Comparison of ENCODE assay signal across 8 mouse cellular contexts in the genomic region with DNA sequence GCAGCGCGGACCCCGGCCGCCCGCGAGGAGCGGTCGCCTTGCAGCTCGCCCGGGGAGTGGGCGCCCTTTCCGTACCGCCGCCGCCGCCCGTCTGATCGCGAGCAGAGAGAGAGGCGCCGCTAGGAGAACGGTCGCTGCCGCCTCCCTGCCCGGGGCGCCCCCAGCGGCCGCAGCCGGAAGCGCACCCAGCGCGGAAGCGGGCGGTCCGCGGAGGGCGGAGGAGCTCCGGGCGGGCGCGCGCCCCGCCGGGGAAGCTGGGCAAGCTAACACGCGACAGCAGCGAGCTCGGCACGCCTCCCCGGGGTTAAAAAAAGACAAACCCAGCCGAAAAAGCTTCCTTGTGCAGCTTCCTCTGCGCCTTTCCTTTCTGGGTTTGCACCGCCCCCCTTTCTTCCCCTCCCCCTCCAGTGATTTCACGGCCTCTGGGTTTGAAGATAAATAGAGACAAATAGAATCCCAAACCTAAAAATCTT. TPM values are rescaled to one million over a fixed set of nuclear protein-coding genes. Genes with fewer than 3 reads are reported as not detected.
A peak's percentile ranks its signal among the peaks of the same experiment; 100 is the strongest.
DNase-seq lines count a peak whose midpoint lies in the region; ATAC-seq and TF ChIP-seq lines count a peak whose summit lies in the region.

A gene (minus strand): TSS at position 93 of the 473 bp plus-strand sequence.

- TF ChIP-seq CTCF in ES-Bruce4 (IDR thresholded peaks at IDR 0.05; ENCODE audit: low read depth, low read length): peak; percentile 47
- TF ChIP-seq CTCF in liver, postnatal 0 days (IDR thresholded peaks at IDR 0.05; ENCODE audit: low read depth): peak; percentile 74

- peak; percentile 74 for DNase-seq in c-Kit-positive CD71-positive TER-119-positive erythroid progenitor cells, embryonic 14.5 days (ENCODE audit: low spot score)
- peak; percentile 89 to 94 for DNase-seq in kidney, postnatal 36 days
- peak; percentile 89 for DNase-seq in liver, postnatal 0 days
- DNase-seq in telencephalon, adult 2 months (ENCODE audit: low read depth, low spot score): peak; percentile 75

- no peaks in the 10 kb centered on the region for H3K4me1 ChIP-seq in ES-Bruce4 (ENCODE audit: control insufficient read depth, insufficient read depth, low read length)
- H3K4me1 ChIP-seq in forebrain, embryonic 12.5 days: peaks cover 36% of the 10 kb centered on the region
- H3K4me1 ChIP-seq in heart, embryonic 16.5 days (ENCODE audit: control insufficient read depth, insufficient read depth, low read length): peaks cover 15% of the 10 kb centered on the region
- H3K4me1 ChIP-seq in liver, postnatal 0 days (ENCODE audit: insufficient read depth): peaks cover 12% of the 10 kb centered on the region
- peaks cover 36% of the 10 kb centered on the region for H3K4me1 ChIP-seq in neural tube, embryonic 13.5 days (replicated peaks)

- peak within 1 kb of the TSS; percentile 59 for H3K9ac ChIP-seq in ES-Bruce4 (ENCODE audit: low read depth, poor library complexity, severe bottlenecking)
- H3K9ac ChIP-seq in forebrain, embryonic 12.5 days: peak within 1 kb of the TSS; percentile 83
- H3K9ac ChIP-seq in heart, embryonic 16.5 days (ENCODE audit: low read length): peak within 1 kb of the TSS; percentile 88
- peak within 1 kb of the TSS; percentile 73 for H3K9ac ChIP-seq in liver, postnatal 0 days (replicated peaks)
- peak within 1 kb of the TSS; percentile 95 for H3K9ac ChIP-seq in neural tube, embryonic 13.5 days

- under 1% methylated on average over 52 of the region's 54 CpGs for WGBS in forebrain, embryonic 12.5 days
- under 1% methylated on average over 43 of the region's 54 CpGs for WGBS in heart, embryonic 16.5 days
- under 1% methylated on average over 31 of the region's 54 CpGs for WGBS in liver, postnatal 0 days (ENCODE audit: insufficient replicate concordance)
- WGBS in neural tube, embryonic 13.5 days: under 1% methylated on average over 37 of the region's 54 CpGs

- TF ChIP-seq POLR2A in ES-Bruce4 (IDR thresholded peaks at IDR 0.05; ENCODE audit: insufficient read depth, low read length): no peak

- no peak for TF ChIP-seq EP300 in ES-Bruce4 (IDR thresholded peaks at IDR 0.05; ENCODE audit: insufficient read depth, low read depth, low read length)
- no peak for TF ChIP-seq EP300 in liver, postnatal 0 days (IDR thresholded peaks at IDR 0.05; ENCODE audit: low read depth)

- no peak within 1 kb of the TSS for H3K27ac ChIP-seq in ES-Bruce4 (ENCODE audit: insufficient read depth, low read length)
- peak within 1 kb of the TSS; percentile 78; the same call in 1 of the 2 replicates for H3K27ac ChIP-seq in forebrain, embryonic 12.5 days
- peak within 1 kb of the TSS; percentile 76 for H3K27ac ChIP-seq in heart, embryonic 16.5 days (ENCODE audit: low read length)
- H3K27ac ChIP-seq in liver, postnatal 0 days (ENCODE audit: low read depth): peak within 1 kb of the TSS; percentile 66
- peak within 1 kb of the TSS; percentile 90 for H3K27ac ChIP-seq in neural tube, embryonic 13.5 days (replicated peaks)

- H3K27me3 ChIP-seq in ES-Bruce4 (ENCODE audit: control insufficient read depth, insufficient read depth, low read length, poor library complexity, severe bottlenecking): no peaks in the 10 kb centered on the region; the same call in 1 of the 2 replicates
- 0 out of 2 replicates have a peak, but pooled peaks cover 6% of the 10 kb centered on the region for H3K27me3 ChIP-seq in forebrain, embryonic 12.5 days
- H3K27me3 ChIP-seq in heart, embryonic 16.5 days (ENCODE audit: control insufficient read depth, insufficient read depth, low read length): no peaks in the 10 kb centered on the region
- no peaks in the 10 kb centered on the region for H3K27me3 ChIP-seq in liver, postnatal 0 days (ENCODE audit: insufficient read depth, low read length)
- H3K27me3 ChIP-seq in neural tube, embryonic 13.5 days: no peaks in the 10 kb centered on the region

- ATAC-seq in forebrain, embryonic 12.5 days (ENCODE audit: low FRiP score): peak; percentile 84
- ATAC-seq in heart, embryonic 16.5 days (replicated peaks; ENCODE audit: extremely low read depth, insufficient read depth, low FRiP score): peak; percentile 85
- ATAC-seq in liver, postnatal 0 days: peak; percentile 91
- ATAC-seq in neural tube, embryonic 13.5 days (ENCODE audit: low read depth): peak; percentile 86

- peak within 1 kb of the TSS; percentile 74 for H3K4me3 ChIP-seq in ES-Bruce4 (ENCODE audit: low read depth, low read length)
- H3K4me3 ChIP-seq in forebrain, embryonic 12.5 days (replicated peaks): peak within 1 kb of the TSS; percentile 67
- H3K4me3 ChIP-seq in heart, embryonic 16.5 days (ENCODE audit: low read length): peak within 1 kb of the TSS; percentile 79
- H3K4me3 ChIP-seq in liver, postnatal 0 days (ENCODE audit: low read depth, low read length): peak within 1 kb of the TSS; percentile 61
- peak within 1 kb of the TSS; percentile 75 for H3K4me3 ChIP-seq in neural tube, embryonic 13.5 days

- H3K9me3 ChIP-seq in ES-Bruce4 (replicated peaks; ENCODE audit: control insufficient read depth, insufficient read depth, low read length, poor library complexity, severe bottlenecking): no peaks in the 10 kb centered on the region
- no peaks in the 10 kb centered on the region for H3K9me3 ChIP-seq in forebrain, embryonic 12.5 days
- H3K9me3 ChIP-seq in heart, embryonic 16.5 days (replicated peaks; ENCODE audit: control insufficient read depth, low read length): no peaks in the 10 kb centered on the region
- H3K9me3 ChIP-seq in liver, postnatal 0 days (ENCODE audit: low read length): no peaks in the 10 kb centered on the region
- no peaks in the 10 kb centered on the region for H3K9me3 ChIP-seq in neural tube, embryonic 13.5 days

- H3K4me2 ChIP-seq in forebrain, embryonic 12.5 days: peak within 1 kb of the TSS; percentile 72
- peak within 1 kb of the TSS; percentile 94 for H3K4me2 ChIP-seq in heart, embryonic 16.5 days (ENCODE audit: low read depth, low read length)
- H3K4me2 ChIP-seq in liver, postnatal 0 days (ENCODE audit: low read depth, low read length): peak within 1 kb of the TSS; percentile 97
- peak within 1 kb of the TSS; percentile 75 for H3K4me2 ChIP-seq in neural tube, embryonic 13.5 days

- no peaks in the 10 kb centered on the region for H3K36me3 ChIP-seq in ES-Bruce4 (ENCODE audit: control insufficient read depth, insufficient read depth, low read length, poor library complexity, severe bottlenecking)
- H3K36me3 ChIP-seq in forebrain, embryonic 12.5 days (replicated peaks): no peaks in the 10 kb centered on the region
- H3K36me3 ChIP-seq in heart, embryonic 16.5 days (ENCODE audit: control insufficient read depth, insufficient read depth): no peaks in the 10 kb centered on the region
- no peaks in the 10 kb centered on the region for H3K36me3 ChIP-seq in liver, postnatal 0 days (replicated peaks; ENCODE audit: insufficient read depth, low read length)
- no peaks in the 10 kb centered on the region for H3K36me3 ChIP-seq in neural tube, embryonic 13.5 days

RNA-seq across cellular contexts. Expression of the gene that starts here (rescaled TPM):
- 6.7 and 7.3 TPM in 2 replicates for polyA plus RNA-seq in ES-Bruce4 (2011; ENCODE audit: insufficient read depth, insufficient read length, low read depth, missing spikeins)
- 5.5 and 8.9 TPM in 2 replicates for polyA plus RNA-seq in forebrain, embryonic 12.5 days (2016; fragmentation: Nextera tagmentation; extraction: Ambion mirVana)
- 3.6 and 3.7 TPM in 2 replicates for polyA plus RNA-seq in heart, embryonic 16.5 days (2015; fragmentation: Nextera tagmentation; extraction: Ambion mirVana)
- 1.9 and 2.2 TPM in 2 replicates for polyA plus RNA-seq in liver, postnatal 0 days (2015; fragmentation: Nextera tagmentation; extraction: Ambion mirVana)
- 24.4 and 34.6 TPM in 2 replicates for polyA plus RNA-seq in neural tube, embryonic 13.5 days (2015; fragmentation: Nextera tagmentation; extraction: Ambion mirVana)
